In genomic region chr19:41734685-41735084, GRCm38 (mm10) we compare ENCODE assay signal across 10 mouse cellular contexts. TPM values are rescaled to one million over a fixed set of nuclear protein-coding genes. Genes with fewer than 3 reads are reported as not detected.
A peak's percentile ranks its signal among the peaks of the same experiment; 100 is the strongest.
DNase-seq lines count a peak whose midpoint lies in the region; ATAC-seq and TF ChIP-seq lines count a peak whose summit lies in the region.
"Had no signal": no experiment of that assay in that cellular context is flagged by ENCODE, and none has a peak within 500 bp of the region (broad histone marks: within the 10 kb centered on the region; RNA-seq: fewer than 3 reads in every experiment).

No protein-coding gene starts in this region.

- WGBS in kidney, embryonic 15.5 days = 27% methylated on average over 10 of the region's 10 CpGs
- 10% methylated on average over 10 of the region's 10 CpGs for WGBS in hindbrain, embryonic 16.5 days
- 17% methylated on average over 10 of the region's 10 CpGs for WGBS in midbrain, postnatal 0 days

- ATAC-seq in kidney, embryonic 15.5 days (replicated peaks; ENCODE audit: low FRiP score) = peak; percentile 43; the same call in 1 of the 2 replicates
- ATAC-seq in hindbrain, embryonic 16.5 days = peak; percentile 48; the same call in 1 of the 2 replicates
- ATAC-seq in midbrain, postnatal 0 days (ENCODE audit: low FRiP score) = no peak

- no peaks in the 10 kb centered on the region for H3K9me3 ChIP-seq in kidney, embryonic 15.5 days (replicated peaks)
- peaks cover 9% of the 10 kb centered on the region for H3K9me3 ChIP-seq in hindbrain, embryonic 16.5 days (ENCODE audit: control insufficient read depth, low read length)
- 0 out of 2 replicates have a peak, but pooled peaks cover 6% of the 10 kb centered on the region for H3K9me3 ChIP-seq in midbrain, postnatal 0 days (ENCODE audit: low read length)

- no peak overlapping the region for H3K27ac ChIP-seq in kidney, embryonic 15.5 days
- H3K27ac ChIP-seq in hindbrain, embryonic 16.5 days (ENCODE audit: low read depth, low read length) = no peak overlapping the region
- H3K27ac ChIP-seq in midbrain, postnatal 0 days (ENCODE audit: low read depth, low read length) = no peak overlapping the region

- no peaks in the 10 kb centered on the region for H3K36me3 ChIP-seq in kidney, embryonic 15.5 days
- H3K36me3 ChIP-seq in hindbrain, embryonic 16.5 days (ENCODE audit: control insufficient read depth, insufficient read depth, low read length) = peaks cover 6% of the 10 kb centered on the region; the same call in 1 of the 2 replicates
- H3K36me3 ChIP-seq in midbrain, postnatal 0 days (ENCODE audit: insufficient read depth, low read length) = no peaks in the 10 kb centered on the region

- peaks cover 21% of the 10 kb centered on the region for H3K4me1 ChIP-seq in kidney, embryonic 15.5 days
- H3K4me1 ChIP-seq in hindbrain, embryonic 16.5 days (ENCODE audit: control insufficient read depth, insufficient read depth, low read depth, low read length) = peaks cover 28% of the 10 kb centered on the region
- H3K4me1 ChIP-seq in midbrain, postnatal 0 days (ENCODE audit: insufficient read depth, low read length) = peaks cover 10% of the 10 kb centered on the region

- no peak overlapping the region for H3K4me3 ChIP-seq in kidney, embryonic 15.5 days (replicated peaks)
- H3K4me3 ChIP-seq in hindbrain, embryonic 16.5 days (ENCODE audit: low read length) = no peak overlapping the region
- no peak overlapping the region for H3K4me3 ChIP-seq in midbrain, postnatal 0 days (ENCODE audit: low read depth, low read length)

- H3K4me2 ChIP-seq in kidney, embryonic 15.5 days = no peak overlapping the region
- H3K4me2 ChIP-seq in hindbrain, embryonic 16.5 days (ENCODE audit: low read length) = no peak overlapping the region; the same call in 1 of the 2 replicates
- H3K4me2 ChIP-seq in midbrain, postnatal 0 days (ENCODE audit: low read depth, low read length, poor library complexity, severe bottlenecking) = no peak overlapping the region

- DNase-seq in kidney, postnatal 25 days = no peak
- DNase-seq in embryo, embryonic 11 days = peak; percentile 58
- peak; percentile 63 for DNase-seq in midbrain, postnatal 0 days (ENCODE audit: low spot score)
- DNase-seq in cerebellum, adult 8-10 months = no peak
- DNase-seq in cerebellum, adult 9-10 months = no peak
- no peak for DNase-seq in spleen, adult 18-20 months
- DNase-seq: adrenal gland, postnatal 10 days; B cell, adult 2 months had no signal

- H3K27me3 ChIP-seq in kidney, embryonic 15.5 days = peaks cover 35% of the 10 kb centered on the region
- no peaks in the 10 kb centered on the region for H3K27me3 ChIP-seq in hindbrain, embryonic 16.5 days (replicated peaks; ENCODE audit: control insufficient read depth, insufficient read depth, low read length)
- H3K27me3 ChIP-seq in midbrain, postnatal 0 days (ENCODE audit: insufficient read depth, low read length) = no peaks in the 10 kb centered on the region

- TF ChIP-seq CTCF in midbrain, postnatal 0 days (IDR thresholded peaks at IDR 0.05) = no peak

- H3K9ac ChIP-seq in kidney, embryonic 15.5 days = no peak overlapping the region
- H3K9ac ChIP-seq in hindbrain, embryonic 16.5 days (ENCODE audit: low read depth, low read length) = no peak overlapping the region; the same call in 1 of the 2 replicates
- H3K9ac ChIP-seq in midbrain, postnatal 0 days (replicated peaks; ENCODE audit: low read length, poor library complexity, severe bottlenecking) = no peak overlapping the region

RNA-seq across cellular contexts. Expression of gene Slit1, which starts 8.8 kb away (rescaled TPM):
- 6.1 and 6.3 TPM in 2 replicates for polyA plus RNA-seq in kidney, embryonic 15.5 days (2015; fragmentation: Nextera tagmentation; extraction: Ambion mirVana)
- polyA plus RNA-seq in hindbrain, embryonic 16.5 days (2015; fragmentation: Nextera tagmentation; extraction: Ambion mirVana) = 17.4 and 23.1 TPM in 2 replicates
- 72.3 and 74.2 TPM in 2 replicates for total RNA-seq in midbrain, postnatal 0 days (2014; rRNA removed)
- polyA plus RNA-seq in midbrain, postnatal 0 days (2015; fragmentation: Nextera tagmentation; extraction: Ambion mirVana) = 15.4 and 17.0 TPM in 2 replicates

Comparison
In these comparisons a context has a peak if more than half of its experiments do, and no peak if none do; other contexts are left out.
1. DNase-seq: peak in embryo, embryonic 11 days (single experiment) and midbrain, postnatal 0 days (single experiment); none in kidney, postnatal 25 days (0 of 2), cerebellum, adult 8-10 months (single experiment), cerebellum, adult 9-10 months (single experiment) and spleen, adult 18-20 months (0 of 2).